Mouse (Mus musculus) intestine, postnatal 0 days (tissue): Measurements from ENCODE around the gene Atrnl1. TPM values are rescaled to one million over a fixed set of nuclear protein-coding genes. Genes with fewer than 3 reads are reported as not detected.

Experiments used
- ATAC-seq: fragments of 200-750 bp; cut with Nextera tagmentation; 2 replicates; pipeline ENCODE4 v1.8.0; 2017; ENCODE audit warnings: mild to moderate bottlenecking, moderate TSS enrichment, moderate library complexity
- H3K27ac ChIP-seq: fragments of 300-500 bp; sonication (generic); 2 replicates; pipeline ENCODE4 v1.5.1; 2014; ENCODE audit warnings: mild to moderate bottlenecking, low read depth, low read length, moderate library complexity
- H3K27me3 ChIP-seq: fragments of 300-500 bp; sonication (generic); replicated peaks from 2 replicates; pipeline ENCODE4 v1.6.1; 2014; ENCODE audit warnings: low read length, mixed read lengths; ENCODE audit not compliant: control insufficient read depth, insufficient read depth
- H3K36me3 ChIP-seq: fragments of 300-500 bp; sonication (generic); 2 replicates; pipeline ENCODE4 v1.6.1; 2014; ENCODE audit warnings: mild to moderate bottlenecking, moderate library complexity; ENCODE audit not compliant: control insufficient read depth, insufficient read depth
- H3K4me1 ChIP-seq: fragments of 300-500 bp; sonication (generic); replicated peaks from 2 replicates; pipeline ENCODE4 v1.6.1; 2014; ENCODE audit warnings: antibody characterized with exemption, low read length, mixed read lengths; ENCODE audit not compliant: control insufficient read depth, insufficient read depth
- H3K4me2 ChIP-seq: fragments of 300-500 bp; sonication (generic); replicated peaks from 2 replicates; pipeline ENCODE4 v1.6.1; 2014; ENCODE audit warnings: low read depth, mild to moderate bottlenecking, moderate library complexity
- H3K4me3 ChIP-seq: fragments of 300-500 bp; sonication (generic); 2 replicates; pipeline ENCODE4 v1.5.1; 2014; ENCODE audit warnings: low read depth, low read length
- H3K9ac ChIP-seq: fragments of 300-500 bp; sonication (generic); 2 replicates; pipeline ENCODE4 v1.6.1; 2014; ENCODE audit warnings: mild to moderate bottlenecking, low read depth, low read length
- H3K9me3 ChIP-seq: fragments of 300-500 bp; sonication (generic); 2 replicates; pipeline ENCODE4 v1.6.1; 2016; ENCODE audit warnings: mixed run types; ENCODE audit not compliant: control insufficient read depth
- CTCF ChIP-seq: sonication (generic); IDR thresholded peaks from 2 replicates; pipeline ENCODE4 v1.5.1; 2016; ENCODE audit warnings: low read depth, mild to moderate bottlenecking, control low read depth, antibody characterized with exemption, moderate library complexity
- WGBS: fragments of 180-500 bp; shearing (Covaris S2); extraction: QIAGEN DNeasy Blood & Tissue Kit; methylation state at CpG from one replicate; pipeline ENCODE4 v1.1.7; 2014; 5-methylcytosine and 5-hydroxymethylcytosine counted together
- polyA plus RNA-seq: library from polyadenylated mRNA; unstranded; fragments of >200 nt; fragmentation: Nextera tagmentation; extraction: Ambion mirVana; gene quantifications from 2 replicates; pipeline ENCODE4 v1.2.1, GENCODE M21; 2015

Atrnl1 gene
- polyA plus RNA-seq, 1 experiment from 2014 or later = 2.6 TPM

DNA sequence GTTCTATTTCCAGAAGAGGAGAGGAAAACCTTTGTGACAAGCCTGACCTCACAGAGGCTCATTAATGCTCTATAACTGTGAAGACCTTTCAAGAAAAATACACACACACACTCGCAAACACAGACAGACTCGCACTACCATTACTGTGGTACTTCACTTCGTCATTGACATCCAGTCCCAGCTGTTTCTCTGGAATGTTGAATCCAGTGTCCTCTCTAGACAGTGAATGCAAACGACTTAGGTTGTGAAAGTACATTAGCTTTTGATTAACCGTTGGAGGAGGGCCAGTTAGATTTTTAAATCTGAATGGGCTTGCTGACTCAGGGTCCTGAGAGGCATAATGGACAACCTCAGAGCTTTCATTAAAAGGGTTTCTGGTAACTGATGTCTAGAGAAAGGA is 34.0 kb upstream of the Atrnl1 start:
- Histone ChIP-seq H3K4me3 (no peak overlapping the region), H3K9me3 (no peaks in the 10 kb centered on the region), H3K27me3 (no peaks in the 10 kb centered on the region), H3K4me2 (no peak overlapping the region), H3K4me1 (no peaks in the 10 kb centered on the region), H3K9ac (no peak overlapping the region), H3K36me3 (no peaks in the 10 kb centered on the region), H3K27ac (no peak overlapping the region)
- TF ChIP-seq CTCF = no peak
- 45% methylated on average over 5 of the region's 5 CpGs for WGBS
- ATAC-seq = no peak

GRCm38 (mm10) chr19:57577256-57577655 is 33.6 kb upstream of the Atrnl1 start:
- Histone ChIP-seq H3K27ac (no peak overlapping the region), H3K4me3 (no peak overlapping the region), H3K27me3 (no peaks in the 10 kb centered on the region), H3K9ac (no peak overlapping the region), H3K4me1 (no peaks in the 10 kb centered on the region), H3K9me3 (no peaks in the 10 kb centered on the region), H3K4me2 (no peak overlapping the region), H3K36me3 (no peaks in the 10 kb centered on the region)
- 62% methylated on average over 6 of the region's 6 CpGs for WGBS
- TF ChIP-seq CTCF = no peak
- no peak for ATAC-seq

DNA sequence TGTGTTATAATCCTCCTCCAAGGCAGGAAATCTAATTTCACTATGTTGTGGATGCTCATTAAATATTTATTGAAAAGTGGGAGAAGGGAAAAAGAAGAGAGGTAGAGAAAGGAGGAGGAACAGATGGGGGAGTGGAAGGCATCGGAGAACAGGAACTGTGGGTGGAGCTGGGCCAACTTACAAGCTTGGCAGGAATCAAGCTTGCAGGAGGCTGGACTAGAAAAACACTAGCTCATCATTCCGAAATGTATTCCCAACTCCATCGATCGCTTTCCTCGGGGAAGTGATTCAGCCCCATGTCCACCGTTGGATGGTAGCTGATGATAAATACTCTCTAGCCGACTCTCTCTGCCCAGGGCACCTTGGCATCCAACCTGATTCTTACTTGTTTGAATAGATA is 29.9 kb upstream of the Atrnl1 start:
- Histone ChIP-seq H3K9ac (no peak overlapping the region), H3K27ac (no peak overlapping the region), H3K27me3 (no peaks in the 10 kb centered on the region), H3K9me3 (no peaks in the 10 kb centered on the region), H3K36me3 (no peaks in the 10 kb centered on the region), H3K4me1 (no peaks in the 10 kb centered on the region), H3K4me3 (no peak overlapping the region), H3K4me2 (no peak overlapping the region)
- WGBS = 79% methylated on average over 7 of the region's 7 CpGs
- TF ChIP-seq CTCF = no peak
- ATAC-seq = no peak

GRCm38 (mm10) chr19:57585231-57585792 is 25.5 kb upstream of the Atrnl1 start:
- H3K4me2 ChIP-seq = no peak overlapping the region
- H3K27me3 ChIP-seq = no peaks in the 10 kb centered on the region
- H3K4me1 ChIP-seq = no peaks in the 10 kb centered on the region
- H3K4me3 ChIP-seq = no peak overlapping the region
- no peaks in the 10 kb centered on the region for H3K36me3 ChIP-seq
- H3K9me3 ChIP-seq = no peaks in the 10 kb centered on the region
- no peak overlapping the region for H3K27ac ChIP-seq
- no peak for ATAC-seq
- TF ChIP-seq CTCF = no peak
- 62% methylated on average over 4 of the region's 4 CpGs for WGBS
- H3K9ac ChIP-seq = no peak overlapping the region

- Histone ChIP-seq H3K4me1 (no peaks in the 10 kb centered on the region), H3K36me3 (no peaks in the 10 kb centered on the region), H3K27ac (no peak overlapping the region), H3K4me2 (0 out of 2 replicates have a peak overlapping the region, but pooled peaks have one; percentile 13), H3K9ac (no peak overlapping the region), H3K9me3 (no peaks in the 10 kb centered on the region), H3K27me3 (no peaks in the 10 kb centered on the region), H3K4me3 (no peak overlapping the region)
- no peak for TF ChIP-seq CTCF
- WGBS = 24% methylated on average over 10 of the region's 10 CpGs
- no peak for ATAC-seq
These were observed 24.7 kb upstream of the Atrnl1 start for GRCm38 (mm10) chr19:57586172-57586571.

- no peak for ATAC-seq
- no peaks in the 10 kb centered on the region for H3K4me1 ChIP-seq
- H3K9ac ChIP-seq = no peak overlapping the region
- H3K9me3 ChIP-seq = no peaks in the 10 kb centered on the region
- no peaks in the 10 kb centered on the region for H3K27me3 ChIP-seq
- no peak overlapping the region for H3K27ac ChIP-seq
- TF ChIP-seq CTCF = no peak
- no peaks in the 10 kb centered on the region for H3K36me3 ChIP-seq
- no peak overlapping the region for H3K4me3 ChIP-seq
- 55% methylated on average over 9 of the region's 9 CpGs for whole genome bisulfite sequencing
- no peak overlapping the region for H3K4me2 ChIP-seq
These were observed 21.3 kb upstream of the Atrnl1 start for GRCm38 (mm10) chr19:57589516-57589915.

DNA sequence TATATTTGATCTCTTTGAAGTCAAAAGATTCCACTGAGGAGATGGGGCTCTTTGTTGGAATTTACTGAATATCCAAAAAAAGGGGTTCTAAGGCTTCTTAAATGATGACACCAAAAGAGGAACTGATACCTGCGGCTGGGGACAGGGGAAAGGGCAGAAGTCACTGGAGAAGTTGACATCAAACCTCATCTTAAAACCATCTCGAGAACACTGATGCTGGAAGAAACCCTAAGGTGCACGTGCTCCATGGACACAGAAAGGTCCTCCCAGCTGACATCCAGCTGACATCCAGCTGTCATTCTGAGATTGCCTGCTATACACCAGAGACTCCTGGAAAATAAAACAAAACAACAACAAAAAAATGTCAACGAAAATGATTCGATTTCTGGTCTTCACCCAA is 19.9 kb upstream of the Atrnl1 start:
- no peak for ATAC-seq

More for the DNA sequence above, 19.9 kb upstream of the Atrnl1 start:
- no peak for TF ChIP-seq CTCF
- Histone ChIP-seq H3K9ac (no peak overlapping the region), H3K4me1 (no peaks in the 10 kb centered on the region), H3K4me3 (no peak overlapping the region), H3K4me2 (no peak overlapping the region), H3K27me3 (no peaks in the 10 kb centered on the region), H3K36me3 (no peaks in the 10 kb centered on the region), H3K9me3 (no peaks in the 10 kb centered on the region), H3K27ac (no peak overlapping the region)
- 76% methylated on average over 5 of the region's 5 CpGs for WGBS
